8 mouse cellular contexts compared by ENCODE assay signal in the genomic region with DNA sequence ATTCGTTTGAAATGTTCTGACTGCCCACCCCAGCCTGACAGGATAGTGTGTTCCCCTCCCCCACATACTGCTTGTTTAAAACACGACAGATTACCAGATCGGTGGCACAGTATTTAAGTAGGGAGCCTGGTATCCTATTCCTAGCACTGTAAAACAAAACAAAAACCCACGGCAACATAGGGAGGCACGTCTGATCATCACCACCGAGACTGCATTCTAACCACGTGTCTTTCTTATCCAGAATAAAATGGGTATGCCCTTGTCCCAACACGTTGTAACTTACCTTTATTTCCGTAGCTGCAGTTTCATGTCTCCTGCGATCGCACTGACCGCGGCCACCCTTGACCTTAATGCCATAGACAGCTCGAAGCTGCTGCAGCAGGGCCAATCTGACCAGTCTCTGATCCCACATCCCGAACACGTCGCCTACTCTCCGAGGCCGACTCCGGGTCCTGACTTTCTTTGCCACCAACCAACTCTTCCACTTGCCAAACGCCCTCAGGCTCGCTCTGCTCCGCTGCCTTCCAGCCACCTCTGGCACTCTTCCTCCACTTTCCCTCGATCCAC. TPM values are rescaled to one million over a fixed set of nuclear protein-coding genes. Genes with fewer than 3 reads are reported as not detected.
DNase-seq lines count a peak whose midpoint lies in the region; ATAC-seq and TF ChIP-seq lines count a peak whose summit lies in the region.

No protein-coding gene starts in this region.

- ATAC-seq in neural tube, embryonic 12.5 days (ENCODE audit: low FRiP score, low read depth) = peak; percentile 14
- ATAC-seq in CD4-positive, CD25-positive, alpha-beta regulatory T cell, adult 4 months = no peak

- H3K27ac ChIP-seq in layer of hippocampus, adult 2 months = no peak overlapping the region
- peak overlapping the region; percentile 94 for H3K27ac ChIP-seq in forebrain, embryonic 10.5 days
- no peak overlapping the region for H3K27ac ChIP-seq in neural tube, embryonic 12.5 days

- H3K9ac ChIP-seq in neural tube, embryonic 12.5 days = peak overlapping the region; percentile 65

- no peak for DNase-seq in layer of hippocampus, adult 2 months (ENCODE audit: low spot score in 2 of 2)
- no peak for DNase-seq in layer of hippocampus, adult 18-20 months (ENCODE audit: low spot score in 2 of 2)
- DNase-seq in MEL-GATA-1-ER (ENCODE audit: extremely low read depth, low read depth) = peak; percentile 13
- peak; percentile 44 for DNase-seq in forebrain, embryonic 10.5 days (ENCODE audit: extremely low spot score, low spot score)
- peak; percentile 23 to 61 for DNase-seq in kidney, postnatal 25 days
- no peak for DNase-seq in left cerebral cortex, adult 11 months (ENCODE audit: low spot score)

- H3K4me3 ChIP-seq in layer of hippocampus, adult 2 months = peak overlapping the region; percentile 87
- peak overlapping the region; percentile 85 for H3K4me3 ChIP-seq in forebrain, embryonic 10.5 days
- H3K4me3 ChIP-seq in neural tube, embryonic 12.5 days = peak overlapping the region; percentile 80

- TF ChIP-seq CTCF in layer of hippocampus, adult 2 months (conservative IDR thresholded peaks at IDR 0.05) = no peak

- WGBS in forebrain, embryonic 10.5 days = under 1% methylated on average over 24 of the region's 24 CpGs
- WGBS in neural tube, embryonic 12.5 days = under 1% methylated on average over 24 of the region's 24 CpGs

- no peaks in the 10 kb centered on the region for H3K9me3 ChIP-seq in forebrain, embryonic 10.5 days
- no peaks in the 10 kb centered on the region for H3K9me3 ChIP-seq in neural tube, embryonic 12.5 days

- H3K4me2 ChIP-seq in neural tube, embryonic 12.5 days (replicated peaks) = peak overlapping the region; percentile 83

- H3K4me1 ChIP-seq in forebrain, embryonic 10.5 days = peaks cover 25% of the 10 kb centered on the region
- peaks cover 24% of the 10 kb centered on the region for H3K4me1 ChIP-seq in neural tube, embryonic 12.5 days

- H3K36me3 ChIP-seq in forebrain, embryonic 10.5 days (replicated peaks) = peaks cover 23% of the 10 kb centered on the region
- peaks cover 13% of the 10 kb centered on the region; the same call in 1 of the 2 replicates for H3K36me3 ChIP-seq in neural tube, embryonic 12.5 days

- no peaks in the 10 kb centered on the region for H3K27me3 ChIP-seq in forebrain, embryonic 10.5 days (ENCODE audit: poor library complexity, severe bottlenecking)
- no peaks in the 10 kb centered on the region for H3K27me3 ChIP-seq in neural tube, embryonic 12.5 days (replicated peaks)

RNA-seq across cellular contexts. Expression of a gene that starts 0.7 kb away (rescaled TPM):
- 1 to 10 TPM; 2.0 to 2.1 TPM for total RNA-seq in layer of hippocampus, adult 2 months (2021)
- 1 to 10 TPM; 1.3 to 1.6 TPM for total RNA-seq in layer of hippocampus, adult 18-20 months (2021)
- 39.2 and 40.2 TPM in 2 replicates for polyA plus RNA-seq in forebrain, embryonic 10.5 days (2016; fragmentation: Nextera tagmentation; extraction: Ambion mirVana)
- 40.3 and 40.8 TPM in 2 replicates for polyA plus RNA-seq in neural tube, embryonic 12.5 days (2016; fragmentation: Nextera tagmentation; extraction: Ambion mirVana)
- 1 to 10 TPM; 1.8 to 4.1 TPM for polyA plus RNA-seq in CD4-positive, CD25-positive, alpha-beta regulatory T cell, adult 4 months (2017; shearing (Covaris generic))

RNA-seq across cellular contexts. Expression of a gene that starts 18.8 kb away (rescaled TPM):
- 100 to 1,000 TPM; 378 to 402 TPM for total RNA-seq in layer of hippocampus, adult 2 months (2021)
- 100 to 1,000 TPM; 404 to 421 TPM for total RNA-seq in layer of hippocampus, adult 18-20 months (2021)
- polyA plus RNA-seq in forebrain, embryonic 10.5 days (2016; fragmentation: Nextera tagmentation; extraction: Ambion mirVana) = 16.6 and 17.9 TPM in 2 replicates
- 88.0 and 89.5 TPM in 2 replicates for polyA plus RNA-seq in neural tube, embryonic 12.5 days (2016; fragmentation: Nextera tagmentation; extraction: Ambion mirVana)
- 1 to 10 TPM; 8.6 to 9.2 TPM for polyA plus RNA-seq in CD4-positive, CD25-positive, alpha-beta regulatory T cell, adult 4 months (2017; shearing (Covaris generic))

Comparison
In these comparisons a context has a peak if more than half of its experiments do, and no peak if none do; other contexts are left out.
1. DNase-seq: peak in MEL-GATA-1-ER (single experiment), forebrain, embryonic 10.5 days (single experiment) and kidney, postnatal 25 days (2 of 2); none in layer of hippocampus, adult 2 months (0 of 2), layer of hippocampus, adult 18-20 months (0 of 2) and left cerebral cortex, adult 11 months (single experiment).
2. Peak in every context shown above with its lines, with median percentiles within 50 percentile points of each other: H3K4me3 ChIP-seq.